Mouse (Mus musculus) T-cell, adult 2 months (primary cell): Measurements from ENCODE around the gene Tox2.

Experiments
- DNase-seq: peaks from one replicate; pipeline ENCODE4 v3.0.0; 2022; ENCODE audit warnings: low spot score

Gene Tox2

GRCm38 (mm10) chr2:163323163-163323562 lies 120.2 kb downstream of the Tox2 start:
- no peak for DNase-seq

GRCm38 (mm10) chr2:163330742-163331141 lies 127.8 kb downstream of the Tox2 start:
- DNase-seq = peak; percentile 40

- DNase-seq = no peak
Measured at GRCm38 (mm10) chr2:163331423-163331822, 128.5 kb downstream of the Tox2 start.

GRCm38 (mm10) chr2:163332368-163333055 lies 129.6 kb downstream of the Tox2 start:
- no peak for DNase-seq

- no peak for DNase-seq
Measured at GRCm38 (mm10) chr2:163340263-163340662, 137.3 kb downstream of the Tox2 start.

DNA sequence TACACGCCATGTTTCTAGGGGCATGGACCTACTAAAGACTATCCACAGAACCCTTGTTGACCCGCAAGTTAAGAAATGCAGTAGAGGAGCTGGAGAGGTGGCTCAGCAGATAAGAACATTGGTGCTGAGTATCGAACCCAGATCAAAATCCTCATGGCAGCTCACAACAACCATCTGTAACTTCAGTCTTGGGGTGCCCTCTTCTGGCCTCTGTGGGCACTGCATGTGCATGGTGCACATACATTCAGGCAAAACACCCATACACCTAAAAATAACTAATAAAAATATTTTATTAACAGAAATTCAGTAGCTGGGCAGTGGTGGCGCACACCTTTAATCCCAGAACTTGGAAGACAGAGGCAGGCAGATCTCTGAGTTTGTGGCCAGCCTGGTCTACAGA lies 140.7 kb downstream of the Tox2 start:
- DNase-seq = peak; percentile 14

GRCm38 (mm10) chr2:163344976-163345660 lies 142.2 kb downstream of the Tox2 start:
- no peak for DNase-seq

DNA sequence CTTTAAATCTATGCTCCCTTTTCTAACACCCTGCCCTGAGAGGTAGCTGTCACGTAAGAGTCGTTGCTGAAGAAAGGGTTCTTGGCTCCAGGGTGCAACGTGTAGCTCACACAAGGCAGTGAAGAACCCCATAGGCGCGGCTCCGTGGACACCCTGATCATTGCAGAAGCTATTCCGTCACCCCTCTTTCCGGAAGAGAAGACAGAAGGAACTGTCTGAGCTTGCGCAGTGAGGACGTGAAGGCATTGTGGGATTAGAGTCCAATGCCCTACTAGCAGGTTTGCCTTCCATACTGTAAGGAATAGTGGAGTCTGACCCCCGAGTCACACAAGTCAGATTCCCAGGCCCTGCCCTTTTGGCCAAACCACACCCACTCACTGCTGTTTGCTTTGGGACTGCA lies 143.6 kb downstream of the Tox2 start:
- DNase-seq = no peak

DNA sequence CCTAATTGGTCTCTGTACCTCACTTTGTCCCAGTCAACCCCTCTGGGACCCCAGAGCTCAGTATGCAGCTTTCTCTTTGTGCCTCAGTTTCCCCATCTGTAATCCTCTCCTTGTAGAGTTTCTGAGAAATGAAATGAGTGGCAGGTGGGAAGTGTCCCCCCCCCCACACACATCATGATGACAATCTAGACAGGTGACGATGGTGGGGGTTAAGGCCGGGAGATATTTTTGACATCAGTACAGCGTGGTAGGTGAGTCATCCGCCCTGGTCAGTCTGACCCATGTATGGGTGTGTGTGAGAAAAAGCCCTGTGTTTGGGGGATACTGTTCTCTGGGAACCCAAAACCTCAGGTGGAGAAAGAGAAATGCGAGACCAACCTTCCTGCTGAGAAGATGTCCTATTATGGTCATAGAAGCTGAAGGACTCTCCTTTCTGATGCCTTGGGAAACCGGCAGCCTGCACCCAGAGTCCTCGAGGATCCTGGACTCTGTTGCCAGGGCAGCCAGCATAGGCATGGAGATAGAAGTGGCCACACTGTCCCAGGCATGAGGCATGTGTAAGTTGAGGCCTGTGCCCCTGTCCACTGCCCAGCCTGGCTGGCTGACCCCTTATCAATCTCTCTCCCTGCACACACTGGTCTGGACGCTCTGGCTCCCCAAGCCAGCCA lies 144.7 kb downstream of the Tox2 start:
- no peak for DNase-seq

- no peak for DNase-seq
Measured at GRCm38 (mm10) chr2:163348677-163349076, 145.8 kb downstream of the Tox2 start.

DNA sequence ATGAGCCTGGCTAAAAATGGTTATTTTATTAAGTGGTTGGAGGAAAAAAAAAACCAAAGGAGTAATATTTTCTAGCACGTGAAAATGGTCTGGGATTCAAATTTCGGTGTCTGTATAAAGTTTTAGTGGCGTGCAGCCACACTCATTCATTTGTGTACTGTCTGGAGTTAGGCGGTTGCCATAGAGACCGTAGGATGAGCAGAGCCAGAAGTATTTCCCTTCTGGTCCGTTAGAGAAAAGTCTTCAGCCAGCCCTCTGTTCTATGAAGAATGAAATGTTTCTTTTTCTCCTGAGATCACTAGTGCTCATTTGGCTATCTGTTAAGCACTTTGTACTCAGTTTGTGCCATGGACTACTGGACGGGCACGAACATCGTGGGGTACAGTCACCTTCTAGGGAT lies 146.5 kb downstream of the Tox2 start:
- no peak for DNase-seq

- DNase-seq = no peak
Measured at GRCm38 (mm10) chr2:163350443-163350842, 147.5 kb downstream of the Tox2 start.

DNA sequence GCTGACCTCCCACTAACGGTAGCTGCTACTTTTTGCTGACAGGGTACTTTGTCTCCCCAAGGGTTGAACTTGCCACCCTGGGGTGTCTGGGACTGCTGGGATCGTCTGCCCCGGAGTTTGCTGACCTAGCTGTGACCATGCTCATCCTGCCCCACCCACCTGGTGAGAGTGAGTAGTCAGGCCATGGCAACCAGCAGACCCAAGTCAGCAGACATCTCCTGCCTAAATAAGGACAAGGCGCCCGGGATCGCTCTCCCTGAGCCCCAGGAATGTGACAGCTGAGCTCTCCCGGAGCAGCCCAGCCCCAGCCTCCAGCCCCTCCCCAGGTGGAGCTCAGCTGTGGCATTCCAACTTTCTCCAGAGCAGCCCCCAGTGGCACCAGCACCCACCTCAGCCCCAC lies 150.8 kb downstream of the Tox2 start:
- no peak for DNase-seq

DNA sequence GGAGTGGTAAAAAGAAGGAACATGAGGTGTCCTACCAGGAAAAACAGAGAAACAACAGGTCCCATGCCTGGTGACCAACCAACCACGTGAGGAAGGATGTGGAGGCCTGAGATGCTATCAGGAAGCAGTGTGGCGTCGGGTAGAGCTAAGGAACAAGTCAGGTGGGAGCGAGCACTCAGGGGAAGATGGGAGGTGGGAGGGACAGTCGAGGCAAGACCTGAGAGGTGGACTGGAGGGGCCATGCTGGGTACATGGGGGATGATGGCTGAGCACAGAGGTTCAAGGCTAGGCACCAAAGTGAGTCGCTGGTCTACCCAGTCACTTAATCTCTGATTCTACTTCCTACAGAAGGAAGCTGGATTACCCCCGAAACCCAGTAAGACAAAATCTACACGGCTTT lies 152.7 kb downstream of the Tox2 start:
- no peak for DNase-seq

- no peak for DNase-seq
Measured at GRCm38 (mm10) chr2:163356113-163356840, 153.4 kb downstream of the Tox2 start.

GRCm38 (mm10) chr2:163358662-163359061 lies 155.7 kb downstream of the Tox2 start:
- DNase-seq = no peak

DNA sequence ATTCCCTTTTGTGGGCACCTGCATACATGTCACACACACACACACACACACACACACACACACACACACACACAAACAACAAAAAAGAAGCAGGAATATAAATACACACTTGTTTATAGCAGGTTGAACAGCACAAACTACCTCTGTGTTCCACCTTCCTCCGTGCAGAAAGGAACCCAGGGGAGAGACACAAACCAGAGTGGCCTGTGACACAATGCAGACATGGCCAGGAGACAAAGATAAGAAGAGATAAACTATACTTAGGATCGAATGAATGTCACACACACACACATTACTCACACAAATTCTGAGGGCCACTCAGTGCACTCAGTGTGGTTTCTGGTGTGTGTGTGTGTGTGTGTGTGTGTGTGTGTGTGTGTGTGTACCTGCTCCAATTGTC lies 156.3 kb downstream of the Tox2 start:
- no peak for DNase-seq

GRCm38 (mm10) chr2:163360858-163361623 lies 158.1 kb downstream of the Tox2 start:
- DNase-seq = no peak

DNA sequence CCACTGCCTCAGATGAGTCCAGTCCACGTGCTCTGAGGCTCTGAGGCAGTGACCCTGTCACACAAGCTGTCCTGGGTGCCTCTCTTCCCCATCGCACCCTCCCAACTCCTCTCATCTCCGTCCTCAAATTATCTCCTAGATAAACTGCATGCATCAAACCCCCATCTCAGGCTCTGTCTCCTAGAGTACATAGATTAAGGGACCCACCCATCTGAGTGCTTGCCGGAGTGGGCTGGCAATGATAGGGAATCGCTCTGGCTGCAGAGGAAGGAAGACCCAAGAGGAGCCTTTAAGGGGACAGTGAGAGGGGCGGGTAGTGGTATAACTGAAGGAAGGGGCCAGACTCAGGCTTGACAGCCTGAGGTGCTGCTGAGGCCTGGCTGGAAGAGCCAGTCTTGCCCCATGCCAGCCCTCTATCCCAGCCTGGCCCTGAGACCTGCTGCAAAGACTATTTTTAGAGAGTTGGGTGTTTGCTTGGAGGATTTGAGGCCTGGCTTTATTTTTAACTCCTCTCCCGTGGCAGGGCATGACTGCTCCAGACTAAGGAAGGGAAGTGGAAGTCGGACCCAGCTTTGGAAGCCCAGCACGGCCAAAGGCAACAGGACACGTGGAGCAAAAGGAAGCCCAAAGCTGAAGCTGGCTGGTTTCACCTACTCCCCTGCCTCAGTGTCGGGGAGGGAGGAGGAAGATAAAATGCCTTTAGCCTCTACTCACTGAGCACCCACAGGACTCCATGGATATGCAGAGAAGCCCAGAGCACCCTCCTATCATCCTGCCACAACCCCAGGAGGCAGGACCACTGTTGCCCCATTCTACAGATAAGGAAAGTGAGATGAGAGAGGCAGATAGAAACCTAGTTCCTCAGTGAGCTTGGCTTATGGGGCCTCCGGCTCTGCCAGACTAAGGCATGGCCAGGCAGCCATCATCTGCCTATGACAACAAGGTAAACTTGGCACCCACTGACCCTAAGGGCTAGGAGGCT lies 160.3 kb downstream of the Tox2 start:
- DNase-seq = no peak

DNA sequence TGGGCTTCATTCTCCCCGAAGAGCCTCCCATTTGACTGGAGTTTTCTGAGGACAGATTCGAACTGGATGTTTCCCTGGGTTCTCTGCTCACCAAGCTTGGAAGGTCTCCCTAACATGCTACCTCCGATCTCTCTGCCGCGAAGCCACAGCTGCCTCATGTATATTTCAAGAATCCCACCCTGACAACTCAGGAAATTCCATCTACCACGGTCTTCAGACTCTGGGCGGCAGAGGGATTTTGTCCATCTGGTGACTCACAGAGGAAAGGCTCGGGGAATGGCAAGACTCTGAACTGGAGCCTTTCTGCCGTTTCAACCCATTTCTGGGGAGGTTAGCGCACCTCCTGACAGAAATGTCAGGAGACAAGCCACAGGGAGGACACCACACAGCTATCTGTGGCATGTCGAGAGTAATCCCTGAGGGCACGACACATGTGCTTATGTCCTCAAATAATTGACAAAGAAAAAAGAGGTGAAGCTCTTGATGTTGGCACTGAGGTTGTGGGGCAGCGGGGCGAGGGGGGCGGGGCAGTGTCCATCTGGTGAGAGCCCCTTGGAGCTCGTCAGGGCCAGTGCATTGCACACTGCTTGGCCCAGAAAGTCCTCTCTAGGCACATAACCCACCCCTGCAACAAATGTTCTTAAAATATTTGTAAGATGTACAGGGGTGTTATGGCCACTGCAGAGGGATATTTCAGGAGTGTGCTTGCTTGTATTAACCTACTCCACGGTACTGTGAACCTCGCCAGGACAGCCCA lies 162.0 kb downstream of the Tox2 start:
- no peak for DNase-seq
